Mouse (Mus musculus) left cerebral cortex, postnatal 14 days (tissue): ENCODE data around the gene Zfp384. TPM values are rescaled to one million over a fixed set of nuclear protein-coding genes. Genes with fewer than 3 reads are reported as not detected.
A peak's percentile ranks its signal among the peaks of the same experiment; 100 is the strongest.

Experiments used
- DNase-seq, 2 experiments: peaks; one replicate each; pipeline ENCODE4 v3.0.0; 2021 to 2022; ENCODE audit warnings: low spot score in 2 of 2, mixed read lengths in 1 of 2
- intact Hi-C: fragments of 180-260 bp; cut with DNase I; formaldehyde crosslinking; loops from one replicate; pipeline ENCODE4 v1.15.1; 2025
- total RNA-seq, 2 experiments: library from RNA; stranded (reverse); gene quantifications; 2 replicates each; pipeline ENCODE4 v1.2.3; 2021

Gene Zfp384
- total RNA-seq, 2 experiments from 2014 or later, result 41.7 to 42.6 TPM

GRCm38 (mm10) chr6:125071170-125071895 lies 62.4 kb downstream of the Zfp384 start:
- intact Hi-C loops, result no loop called here
- DNase-seq, result peak in 1 of 2 experiments; percentile 73

- peak; percentile 66 to 81 for DNase-seq
Measured at GRCm38 (mm10) chr6:125071896-125072279, 62.9 kb downstream of the Zfp384 start.

GRCm38 (mm10) chr6:125073825-125074224 lies 64.9 kb downstream of the Zfp384 start:
- no peak for DNase-seq
- intact Hi-C loops, result no loop called here

More at GRCm38 (mm10) chr6:125071896-125072279, 62.9 kb downstream of the Zfp384 start:
- intact Hi-C loops, result no loop called here

GRCm38 (mm10) chr6:125081394-125081793 lies 72.4 kb downstream of the Zfp384 start:
- DNase-seq, result no peak
- intact Hi-C loops, result no loop called here

GRCm38 (mm10) chr6:125081797-125082560 lies 73.0 kb downstream of the Zfp384 start:
- intact Hi-C loops, result no loop called here
- DNase-seq, result peak; percentile 86 to 97

- DNase-seq, result no peak
- intact Hi-C loops, result loop anchor here (1.0 kb wide), 1 partner anchor 37 kb away; no protein-coding TSS in a partner anchor
Measured at GRCm38 (mm10) chr6:125082801-125083386, 73.9 kb downstream of the Zfp384 start.

GRCm38 (mm10) chr6:125084424-125084823 lies 75.5 kb downstream of the Zfp384 start:
- peak; percentile 76 to 81 for DNase-seq
- intact Hi-C loops, result no loop called here

Other genes with a start within 250 kb of the Zfp384 start
- gene Eno2, start 239.5 kb upstream of the Zfp384 start, total RNA-seq, result 100 to 1,000 TPM; 719 to 758 TPM
- under 1 TPM; 0.47 to 0.81 TPM for gene Lrrc23, start 229.4 kb upstream of the Zfp384 start, total RNA-seq
- gene Spsb2, start 200.5 kb upstream of the Zfp384 start, total RNA-seq, result 1 to 10 TPM; 2.9 to 5.3 TPM
- 100 to 1,000 TPM; 629 to 634 TPM for gene Tpi1, start 194.8 kb upstream of the Zfp384 start, total RNA-seq
- gene Usp5, start 179.7 kb upstream of the Zfp384 start, total RNA-seq, result 100 to 1,000 TPM; 178 to 184 TPM
- 1 to 10 TPM; 1.6 to 1.7 TPM for gene Cdca3, start 179.6 kb upstream of the Zfp384 start, total RNA-seq
- not detected for gene Gnb3, start 168.9 kb upstream of the Zfp384 start, total RNA-seq
- 10 to 100 TPM; 25.9 to 32.9 TPM for gene P3h3, start 151.4 kb upstream of the Zfp384 start, total RNA-seq
- gene Gpr162, start 145.2 kb upstream of the Zfp384 start, total RNA-seq, result 100 to 1,000 TPM; 220 to 231 TPM
- 1 to 10 TPM; 1.1 to 1.5 TPM for gene Cd4, start 120.9 kb upstream of the Zfp384 start, total RNA-seq
- 1 to 10 TPM; 2.1 to 3.0 TPM for gene Lag3, start 97.4 kb upstream of the Zfp384 start, total RNA-seq
- 1,000 to 10,000 TPM; 1,161 to 1,212 TPM for gene Ptms, start 89.0 kb upstream of the Zfp384 start, total RNA-seq
- gene Mlf2, start 77.8 kb upstream of the Zfp384 start, total RNA-seq, result 100 to 1,000 TPM; 670 to 685 TPM
- 100 to 1,000 TPM; 140 to 142 TPM for gene Cops7a, start 43.6 kb upstream of the Zfp384 start, total RNA-seq
- 100 to 1,000 TPM; 130 to 142 TPM for gene Pianp, start 12.5 kb upstream of the Zfp384 start, total RNA-seq
- gene Ing4, start 30.6 kb downstream of the Zfp384 start, total RNA-seq, result 10 to 100 TPM; 60.8 to 61.1 TPM
- gene Acrbp, start 40.5 kb downstream of the Zfp384 start, total RNA-seq, result 1 to 10 TPM; 5.7 to 9.0 TPM
- under 1 TPM; 0.40 to 0.66 TPM for gene Lpar5, start 58.8 kb downstream of the Zfp384 start, total RNA-seq
- 100 to 1,000 TPM; 157 TPM for gene Chd4, start 86.8 kb downstream of the Zfp384 start, total RNA-seq
- 10 to 100 TPM; 28.8 to 32.3 TPM for gene Nop2, start 122.8 kb downstream of the Zfp384 start, total RNA-seq
- 10 to 100 TPM; 51.9 to 57.4 TPM for gene Iffo1, start 136.1 kb downstream of the Zfp384 start, total RNA-seq
- gene Gapdh, start 157.3 kb downstream of the Zfp384 start, total RNA-seq, result 1,000 to 10,000 TPM; 2,273 to 2,303 TPM
- 10 to 100 TPM; 23.5 to 29.6 TPM for gene Ncapd2, start 182.6 kb downstream of the Zfp384 start, total RNA-seq
- gene Mrpl51, start 182.7 kb downstream of the Zfp384 start, total RNA-seq, result 10 to 100 TPM; 62.6 to 72.8 TPM
- gene Vamp1, start 206.4 kb downstream of the Zfp384 start, total RNA-seq, result 10 to 100 TPM; 46.0 to 46.6 TPM
- 1 to 10 TPM; 2.0 to 2.9 TPM for gene Tapbpl, start 222.7 kb downstream of the Zfp384 start, total RNA-seq
- gene Cd27, start 227.9 kb downstream of the Zfp384 start, total RNA-seq, result not detected